Mouse (Mus musculus): ENCODE measurements around the gene Topaz1.

Gene Topaz1

DNA sequence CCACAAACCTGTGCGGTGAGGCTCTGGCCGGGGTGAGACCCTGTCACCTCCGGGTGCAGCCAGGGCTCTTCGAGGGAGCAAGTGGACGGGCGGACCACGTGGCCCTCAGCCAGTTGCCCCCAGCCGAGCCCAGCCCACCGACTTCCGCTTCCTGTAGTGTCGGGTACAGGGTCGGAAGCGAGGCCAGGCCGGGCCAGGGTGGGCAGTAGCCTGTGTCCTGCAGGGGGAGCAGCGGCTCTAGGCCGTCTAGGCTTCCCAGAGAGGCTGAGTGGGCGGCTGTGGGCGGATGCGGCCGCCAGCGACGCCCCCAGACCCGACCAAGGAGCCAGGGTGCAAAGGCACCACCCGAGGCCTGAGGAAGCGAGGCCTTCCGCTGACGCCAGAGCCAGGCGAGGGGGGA, at the start of gene Topaz1:
TSS of gene Topaz1 (plus strand) at position 287 of the 400 bp plus-strand sequence.
- no peak for DNase-seq (ENCODE audit: low spot score in 2 of 2)

DNA sequence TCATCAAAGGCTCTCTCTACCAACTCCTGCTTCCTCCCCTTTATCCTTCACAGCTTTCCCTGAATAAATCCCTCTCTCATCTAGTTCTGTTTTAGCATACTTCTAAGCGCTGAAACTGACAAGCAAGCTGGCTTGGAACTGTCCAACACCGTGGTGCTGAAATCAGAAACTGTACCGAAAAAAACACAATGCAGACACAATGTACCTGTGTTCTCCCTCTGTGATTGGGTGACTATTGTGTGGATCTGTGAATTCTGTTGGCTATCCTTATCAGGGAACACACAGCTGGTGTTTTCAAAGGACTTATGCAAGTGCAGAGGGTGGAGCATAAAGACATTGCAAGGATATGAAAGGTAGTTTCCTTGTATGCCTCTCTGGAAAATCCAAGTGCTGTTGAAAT, 45.3 kb upstream of the Topaz1 start:
- no peak for DNase-seq (ENCODE audit: low spot score in 2 of 2)

DNA sequence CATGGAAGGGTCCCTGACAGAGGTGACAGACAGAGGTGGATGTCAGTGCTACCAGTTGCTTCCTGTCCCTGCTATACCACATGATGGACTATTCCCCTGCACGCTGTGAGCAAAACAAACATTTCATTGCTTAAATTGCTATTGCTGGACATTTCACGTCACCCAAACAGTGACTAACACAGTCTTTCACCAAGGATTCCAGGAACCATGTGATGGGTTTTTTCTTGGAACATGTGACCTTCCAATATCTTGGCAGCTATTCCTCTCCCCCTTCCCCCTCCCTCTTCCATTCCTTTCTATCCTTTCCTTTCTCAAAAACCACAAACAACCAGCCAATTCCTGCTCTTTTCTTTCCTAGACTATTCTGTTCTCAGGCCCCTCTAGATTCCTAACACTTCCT, 33.3 kb upstream of the Topaz1 start:
- DNase-seq (ENCODE audit: low spot score in 2 of 2): no peak

DNA sequence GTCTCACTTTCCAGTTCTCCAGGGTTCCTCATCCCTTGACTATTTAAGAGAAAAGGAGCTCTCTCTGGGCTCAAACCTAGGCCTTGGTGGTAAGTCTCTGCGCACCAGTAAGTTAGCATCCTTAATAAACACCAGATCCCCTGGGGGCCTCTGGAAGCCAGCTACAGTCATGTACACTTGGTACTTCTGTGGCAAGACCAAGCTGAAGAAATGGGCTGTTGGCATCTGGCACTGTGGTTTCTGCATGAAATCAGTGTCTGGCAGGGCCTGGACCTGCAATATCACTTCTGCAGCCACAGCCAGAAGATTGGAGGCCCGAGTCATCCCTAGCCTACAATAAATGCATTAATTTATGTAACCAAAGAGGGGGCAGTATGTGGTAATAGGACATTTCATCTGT, 32.1 kb upstream of the Topaz1 start:
- no peak for DNase-seq (ENCODE audit: low spot score in 2 of 2)

DNA sequence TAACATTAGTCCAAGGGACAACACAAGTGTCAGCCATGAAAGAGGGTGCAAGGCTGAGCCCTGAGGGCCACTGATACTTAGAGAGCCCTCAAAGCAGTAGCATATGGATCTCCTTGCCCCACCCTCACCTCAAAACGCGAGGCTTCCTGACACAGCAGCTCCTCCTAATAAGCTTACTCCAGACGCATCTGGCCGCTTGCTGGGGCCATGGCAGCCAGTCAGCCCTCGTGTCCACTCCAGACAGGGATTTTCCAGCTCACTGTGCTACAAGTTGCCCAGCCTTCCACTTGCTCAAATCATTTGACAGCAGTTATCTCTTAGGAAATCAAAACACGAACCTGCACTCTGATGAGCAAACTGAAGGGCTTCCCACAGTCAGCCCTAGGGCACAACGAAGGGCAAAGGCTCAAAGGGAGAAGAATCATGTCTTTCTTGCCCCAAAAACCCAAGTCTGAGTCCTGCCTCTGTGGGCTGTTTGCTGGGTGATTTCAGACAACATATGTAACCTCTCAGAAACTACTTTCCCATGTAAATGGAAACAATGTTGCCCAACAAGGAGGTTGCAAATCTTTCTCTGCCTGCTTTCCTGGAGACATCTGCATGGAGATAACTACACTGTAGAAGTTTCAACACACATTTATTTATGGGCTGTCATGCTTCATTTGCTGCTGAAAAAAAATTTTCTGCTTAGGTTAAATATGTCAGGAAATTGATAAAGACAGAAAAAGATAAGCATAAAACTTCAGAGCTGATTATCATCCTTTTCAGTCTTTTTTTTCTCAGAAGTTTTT, 30.8 kb upstream of the Topaz1 start:
- DNase-seq (ENCODE audit: low spot score in 2 of 2): no peak

DNA sequence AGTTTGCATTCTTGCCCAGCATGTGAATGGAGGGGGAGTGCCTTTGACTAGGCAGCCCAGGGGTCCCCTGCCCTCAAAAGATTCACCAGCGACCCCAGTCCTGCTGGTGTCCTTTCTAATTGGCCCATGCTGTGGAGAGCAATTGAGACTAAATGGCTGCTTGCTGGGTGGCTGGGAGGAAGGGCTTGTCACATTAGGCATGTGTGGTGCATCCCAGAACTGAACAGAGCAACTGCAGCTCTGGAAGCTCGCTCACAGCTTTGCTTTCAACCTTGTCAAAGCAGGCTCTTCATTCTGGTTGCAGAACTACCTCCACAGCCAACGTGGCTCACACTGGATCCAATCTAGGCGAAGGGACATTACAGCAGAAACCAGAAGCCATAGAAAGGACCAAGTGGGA, 24.9 kb upstream of the Topaz1 start:
- peak in 1 of 2 experiments; percentile 38 for DNase-seq (ENCODE audit: low spot score in 2 of 2)

DNA sequence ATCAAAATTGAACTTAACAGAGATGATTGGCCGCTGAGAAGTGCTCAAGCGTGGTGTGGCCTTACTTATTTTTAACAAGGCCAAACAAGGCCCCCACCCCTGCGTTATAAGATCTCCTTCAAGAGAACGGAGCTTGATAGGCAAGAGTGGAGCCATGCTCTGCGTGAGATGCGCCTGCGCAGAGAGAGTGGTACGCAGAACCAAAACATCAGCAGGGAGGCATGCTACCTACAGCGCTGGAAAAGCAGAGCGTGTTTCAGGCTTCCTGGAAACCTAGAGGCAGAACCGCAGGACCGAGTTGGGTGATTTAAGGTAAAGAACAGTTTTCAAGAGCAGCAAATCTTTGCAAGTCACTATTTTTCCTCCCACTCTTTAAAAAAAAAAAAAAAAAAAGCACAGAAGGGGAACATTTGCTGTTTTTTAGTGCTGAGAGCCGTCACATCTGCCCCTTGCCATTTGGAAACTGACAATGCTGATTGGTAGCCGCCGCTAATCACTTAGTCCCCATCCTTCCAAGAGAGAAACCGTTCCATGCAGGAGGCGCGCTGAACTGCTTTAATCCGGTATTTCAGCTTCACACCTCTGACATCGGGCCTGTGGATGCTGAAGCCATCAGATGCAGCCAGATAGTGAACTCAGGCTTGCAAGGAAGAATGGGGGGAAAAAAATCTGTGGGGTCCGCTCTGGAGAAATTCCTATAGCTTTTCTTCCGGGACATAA, 21.9 kb upstream of the Topaz1 start:
- peak in 1 of 2 experiments; percentile 46 for DNase-seq (ENCODE audit: low spot score in 2 of 2)

DNA sequence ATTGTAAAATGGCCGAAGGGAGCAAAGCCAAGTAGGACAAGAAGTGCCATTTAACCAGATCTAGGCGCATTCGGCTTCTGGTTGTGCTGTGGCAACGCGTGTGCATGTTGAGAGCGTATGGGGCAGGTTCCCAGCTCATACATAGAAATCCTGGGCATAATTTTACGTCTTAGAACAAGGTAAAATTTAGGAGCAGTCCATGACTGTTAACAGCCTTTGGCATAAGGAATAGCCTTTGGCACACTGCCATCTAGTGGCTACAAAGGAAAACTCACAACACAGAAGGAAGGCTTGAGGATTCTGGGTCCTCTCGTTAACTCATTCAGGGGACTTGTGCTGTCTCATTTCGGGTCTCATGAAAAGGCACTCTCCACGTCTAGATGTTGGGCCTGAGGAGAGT, 17.6 kb upstream of the Topaz1 start:
- DNase-seq (ENCODE audit: low spot score in 2 of 2): peak in 1 of 2 experiments; percentile 58

DNA sequence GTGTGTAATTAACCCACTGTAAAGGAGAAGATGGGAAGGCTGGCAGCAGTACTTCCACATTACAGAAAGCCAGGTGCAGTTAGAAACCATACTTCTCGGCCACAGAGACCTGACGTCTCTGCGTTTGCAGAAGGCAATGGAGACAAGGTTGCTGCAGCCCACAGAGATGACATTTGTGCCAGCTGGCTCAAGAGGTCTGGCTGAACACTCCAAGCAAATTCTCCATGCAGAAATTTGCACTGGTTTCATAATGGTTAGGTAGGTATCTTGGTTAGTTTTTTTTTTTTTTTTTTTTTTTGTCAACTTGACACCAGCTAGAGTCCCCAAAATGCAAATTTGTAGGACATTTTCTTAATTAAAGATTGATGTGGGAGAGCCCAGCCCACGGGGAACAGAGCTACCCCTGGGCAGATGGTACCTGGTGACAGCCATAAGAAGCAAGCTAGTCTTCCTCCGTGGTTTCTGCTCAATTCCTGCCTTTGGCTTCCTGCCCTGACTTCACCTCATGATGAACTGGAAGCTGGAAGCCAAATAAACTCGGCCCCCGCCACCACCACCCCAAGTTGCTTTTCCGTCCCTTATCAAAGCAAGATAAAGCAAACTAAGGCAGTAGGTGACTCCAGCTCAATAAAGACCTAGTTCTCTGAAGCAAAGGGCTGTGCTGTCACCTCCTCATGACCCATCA, 14.9 kb upstream of the Topaz1 start:
- DNase-seq (ENCODE audit: low spot score in 2 of 2): peak in 1 of 2 experiments; percentile 40

DNA sequence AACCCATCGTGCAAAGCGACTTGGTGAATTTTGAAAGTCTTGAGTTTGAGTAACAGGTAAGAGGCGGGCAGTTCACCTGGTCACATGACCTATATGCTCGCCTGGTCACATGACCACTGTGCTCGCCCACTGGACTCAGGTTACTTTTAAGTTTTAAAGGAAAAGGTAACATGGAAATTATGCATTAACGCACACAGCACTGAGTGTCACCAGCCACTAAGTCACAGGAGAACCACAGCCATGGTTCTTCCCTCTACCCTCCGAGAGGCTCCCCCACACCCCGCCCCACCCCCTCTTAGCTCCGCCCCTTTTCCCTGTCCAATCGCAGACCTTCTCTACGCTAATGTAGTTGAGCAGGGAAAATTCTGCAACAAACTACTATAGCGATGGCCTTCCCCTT, 13.9 kb upstream of the Topaz1 start:
- peak in 1 of 2 experiments; percentile 29 for DNase-seq (ENCODE audit: low spot score in 2 of 2)

DNA sequence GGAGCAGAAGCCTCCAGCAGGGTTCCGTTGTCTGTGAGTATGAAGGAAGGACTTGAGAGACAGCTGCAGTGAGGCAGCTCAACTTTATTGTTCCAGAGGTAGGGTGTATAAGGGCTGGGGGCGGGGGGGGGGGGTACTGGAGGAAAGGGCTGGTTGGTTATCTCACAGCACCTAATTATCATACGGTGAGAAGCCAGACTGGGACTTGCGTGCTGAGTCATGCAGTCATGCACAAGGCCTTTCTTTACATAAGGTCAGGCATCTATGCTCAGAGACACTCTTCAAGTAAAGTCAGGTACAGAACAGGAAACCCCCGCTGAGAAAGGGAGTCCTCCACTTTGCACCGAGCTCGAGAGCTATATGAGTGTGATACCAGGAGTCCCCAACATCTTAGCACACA, 12.2 kb upstream of the Topaz1 start:
- no peak for DNase-seq (ENCODE audit: low spot score in 2 of 2)

DNA sequence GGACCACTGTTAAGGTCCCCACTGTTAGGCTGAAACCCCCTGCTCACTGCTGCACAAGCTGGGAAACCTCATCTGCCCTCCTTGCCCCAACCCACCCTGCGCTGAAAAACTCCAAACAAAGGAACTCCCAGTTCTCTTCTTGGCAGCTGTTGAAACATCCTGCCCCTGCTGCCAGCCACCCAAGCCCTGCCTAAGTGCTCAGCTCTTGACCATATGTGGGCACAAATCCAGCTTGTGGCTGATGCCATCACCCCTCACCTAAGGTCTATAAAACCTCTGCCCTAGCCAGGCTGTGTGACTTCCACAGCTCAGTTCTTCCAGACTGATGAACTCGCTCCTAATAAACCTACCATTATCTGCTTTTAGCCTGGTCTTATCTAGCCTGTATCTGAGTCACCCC, 11.1 kb upstream of the Topaz1 start:
- no peak for DNase-seq (ENCODE audit: low spot score in 2 of 2)

DNA sequence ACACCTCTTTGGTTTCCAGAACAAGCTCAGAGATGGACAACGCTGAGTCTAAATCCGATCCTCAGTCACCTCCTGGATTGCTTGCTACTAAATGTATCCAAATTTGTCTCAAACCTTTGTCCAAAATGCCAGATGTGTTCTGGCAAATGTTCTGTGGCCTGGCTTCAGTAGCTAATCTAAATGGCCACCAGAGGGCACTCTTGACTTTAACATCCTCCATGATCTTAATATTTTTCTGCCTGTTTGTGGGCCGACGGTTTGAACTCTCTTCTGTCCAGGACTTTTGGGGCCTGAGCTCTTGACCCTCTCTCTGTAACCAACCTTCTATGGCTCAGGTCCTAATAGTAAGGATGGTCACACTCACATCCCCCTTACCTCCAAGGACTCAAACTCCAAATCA, 10.4 kb upstream of the Topaz1 start:
- no peak for DNase-seq (ENCODE audit: low spot score in 2 of 2)

DNA sequence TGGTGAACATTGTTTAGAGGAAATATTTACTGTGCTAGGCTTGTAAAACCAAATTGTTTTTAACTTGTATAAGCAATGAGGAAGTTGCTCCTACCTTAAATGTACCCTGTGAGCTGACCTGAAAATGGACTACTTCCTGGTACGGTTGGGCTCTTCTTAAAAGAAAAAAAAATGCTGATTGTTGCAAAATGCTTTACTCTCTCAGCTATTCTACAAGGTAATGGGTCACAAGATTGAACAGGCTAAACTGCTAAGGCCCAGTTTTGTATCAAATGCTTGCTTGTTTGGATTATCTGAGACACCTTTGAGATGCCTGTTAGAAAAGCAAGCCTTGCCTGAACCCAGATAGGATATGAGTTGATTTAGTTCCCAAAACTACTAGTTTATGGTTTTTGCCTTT, 1.3 kb upstream of the Topaz1 start:
- no peak for DNase-seq (ENCODE audit: low spot score in 2 of 2)

DNA sequence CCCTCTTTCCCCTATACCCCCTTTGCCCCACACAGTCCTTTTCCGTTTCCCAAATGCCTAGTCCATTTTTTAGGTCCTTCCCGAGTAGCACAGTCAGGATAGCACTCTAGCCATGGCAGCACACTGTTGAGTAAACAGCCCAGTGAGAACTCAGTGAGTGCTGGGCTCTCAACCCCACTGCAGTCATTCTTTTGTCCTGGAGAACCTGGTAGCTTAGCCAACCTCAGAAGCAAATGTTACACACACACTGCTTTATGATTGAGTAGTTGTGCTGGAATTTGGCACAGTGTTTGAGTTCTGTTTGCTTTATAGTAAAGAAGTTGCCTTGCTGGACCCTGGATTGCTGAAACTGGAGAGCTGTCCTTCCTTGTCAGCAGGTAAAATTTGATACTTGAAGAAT, 10.5 kb downstream of the Topaz1 start:
- DNase-seq (ENCODE audit: low spot score in 2 of 2): no peak

DNA sequence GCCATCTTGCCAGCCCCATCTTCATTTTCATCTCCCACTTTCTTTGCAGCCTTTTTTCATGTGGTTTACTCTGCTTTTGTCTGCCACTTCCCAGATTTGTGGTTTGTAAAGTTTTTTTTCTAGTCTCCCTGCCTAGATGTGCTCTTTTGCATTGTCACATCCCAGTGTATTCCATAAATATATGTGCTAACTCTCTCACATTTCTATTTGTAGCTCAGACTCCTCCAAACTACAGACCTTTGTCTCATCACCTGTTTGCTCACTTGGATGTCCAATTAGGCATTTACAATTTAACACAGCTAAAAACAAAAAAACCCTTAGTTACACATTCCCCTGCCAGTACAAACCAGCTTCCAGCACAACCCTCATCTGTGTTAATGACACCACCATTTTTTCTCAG, 13.0 kb downstream of the Topaz1 start:
- DNase-seq (ENCODE audit: low spot score in 2 of 2): no peak

DNA sequence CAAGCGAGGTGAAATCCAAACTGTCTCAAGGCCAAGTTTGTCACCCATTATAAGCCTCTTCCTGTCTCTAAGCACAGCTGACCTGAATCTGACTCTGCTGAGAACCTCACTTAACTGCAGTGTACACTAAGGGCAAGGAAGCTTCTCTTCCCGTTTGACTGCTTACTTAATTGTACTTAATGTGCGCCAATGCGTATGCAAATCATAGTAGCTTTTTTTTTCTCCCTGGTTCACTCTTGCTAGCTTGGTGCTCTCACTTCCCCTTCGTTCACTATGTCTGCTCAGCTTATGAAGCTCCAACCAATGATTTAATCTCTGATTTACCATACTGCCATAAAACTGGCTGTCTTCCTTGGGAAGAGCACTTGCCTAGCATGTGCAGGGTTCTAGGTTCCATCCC, 38.1 kb downstream of the Topaz1 start:
- no peak for DNase-seq (ENCODE audit: low spot score in 2 of 2)

DNA sequence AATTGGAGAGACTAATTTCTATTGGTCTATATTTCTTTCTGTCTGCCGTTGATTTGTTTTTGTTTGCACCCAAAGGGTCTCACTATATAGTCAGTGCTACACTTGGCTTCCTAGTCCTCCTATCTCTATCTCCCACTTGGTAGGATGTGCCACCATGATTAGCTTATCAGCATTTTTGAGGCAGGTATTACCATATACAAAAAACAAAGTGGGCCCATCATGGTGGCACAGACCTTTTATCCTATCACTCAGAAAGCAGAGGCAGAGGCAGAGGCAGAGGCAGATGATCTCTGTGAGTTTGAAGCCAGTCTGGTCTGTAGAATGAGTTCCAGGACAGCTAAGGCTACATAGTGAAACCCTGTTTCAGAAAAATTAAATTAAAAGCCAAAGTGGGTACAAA, 39.4 kb downstream of the Topaz1 start:
- no peak for DNase-seq (ENCODE audit: low spot score in 2 of 2)

DNA sequence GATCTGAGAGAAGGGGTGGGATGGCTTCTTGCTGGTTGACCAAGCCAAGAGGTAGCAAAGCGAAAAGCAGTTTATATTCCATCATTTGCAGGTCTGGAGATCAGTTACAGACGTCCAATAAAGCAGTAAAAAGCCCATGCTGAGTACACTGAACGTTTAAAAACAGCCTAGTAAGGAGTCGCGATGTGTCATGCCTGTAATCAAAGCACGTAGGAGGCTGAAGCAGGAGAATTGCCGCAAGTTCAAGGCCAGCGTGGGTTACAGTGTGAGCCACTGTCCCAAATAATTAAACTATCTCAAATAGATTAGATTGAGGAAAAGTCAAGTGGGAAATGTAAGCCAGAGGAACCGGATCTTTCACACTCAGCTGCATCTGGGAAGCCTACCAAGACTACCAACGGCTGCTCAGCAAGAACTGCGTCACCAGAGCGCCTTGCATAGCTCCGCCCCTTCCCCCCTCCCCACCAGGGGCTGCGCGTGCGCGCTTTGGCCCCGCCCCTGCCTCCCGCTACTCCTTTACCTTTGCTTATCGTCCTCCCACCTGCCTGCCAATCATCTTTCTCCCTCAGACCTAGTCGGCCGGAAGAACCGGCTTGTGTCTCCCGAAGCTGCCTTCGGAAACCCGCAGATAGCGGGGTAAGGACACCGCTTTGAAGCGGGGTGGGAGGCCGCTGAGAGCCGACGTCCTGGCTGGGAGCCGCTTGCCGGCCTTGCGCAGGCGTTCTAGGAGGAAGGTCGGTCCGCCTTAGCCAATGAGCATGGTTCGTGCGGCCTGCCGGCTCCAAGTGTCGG, 58.1 kb downstream of the Topaz1 start, which contains the start of gene Tcaim:
TSS of gene Tcaim (plus strand) at position 487 of the 792 bp plus-strand sequence.
- peak; percentile 85 to 88 for DNase-seq (ENCODE audit: low spot score in 2 of 2)

DNA sequence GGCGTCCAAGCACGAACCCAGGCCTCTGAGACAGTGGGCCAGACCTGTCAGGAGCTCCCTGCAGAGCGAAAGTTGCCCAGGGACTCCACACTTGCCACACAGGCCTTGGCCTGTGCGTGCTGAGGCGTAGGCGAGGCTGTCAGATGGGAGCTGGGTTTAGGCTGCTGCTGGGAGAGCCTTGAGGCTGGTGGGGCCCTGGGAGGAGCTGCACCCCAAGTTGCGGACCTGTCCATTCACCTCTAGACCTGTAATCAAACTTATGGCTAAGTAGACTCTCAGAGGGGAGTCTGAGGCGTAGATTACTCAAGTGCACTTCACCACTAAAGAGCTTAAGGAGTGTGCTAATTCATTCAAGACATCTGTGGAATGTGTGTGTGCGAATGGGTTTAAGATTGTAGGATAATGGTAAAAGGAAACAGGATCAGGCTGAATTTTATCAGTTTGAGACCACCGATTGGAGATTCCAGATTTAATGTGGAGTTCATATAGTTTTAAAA, 58.7 kb downstream of the Topaz1 start:
- no peak for DNase-seq (ENCODE audit: low spot score in 2 of 2)

DNA sequence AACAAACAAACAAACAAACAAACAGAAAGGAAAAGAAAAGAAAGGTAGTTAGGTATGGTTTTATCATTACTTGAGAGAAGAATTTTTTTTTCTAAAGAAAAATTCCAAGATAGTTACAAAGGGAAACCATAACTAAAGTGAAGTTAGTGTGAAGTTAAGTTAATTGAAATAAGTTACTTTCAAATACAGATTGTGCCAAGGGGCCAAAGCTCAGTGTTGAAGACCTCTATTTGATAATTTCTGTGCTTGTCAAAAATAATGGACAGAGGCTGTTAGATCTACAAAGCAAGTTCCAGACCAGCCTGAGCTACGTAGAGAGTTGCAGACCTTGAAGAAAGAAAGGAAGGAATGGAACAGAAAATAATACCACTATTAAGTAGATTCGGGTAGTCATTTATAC, 60.0 kb downstream of the Topaz1 start:
- no peak for DNase-seq (ENCODE audit: low spot score in 2 of 2)

DNA sequence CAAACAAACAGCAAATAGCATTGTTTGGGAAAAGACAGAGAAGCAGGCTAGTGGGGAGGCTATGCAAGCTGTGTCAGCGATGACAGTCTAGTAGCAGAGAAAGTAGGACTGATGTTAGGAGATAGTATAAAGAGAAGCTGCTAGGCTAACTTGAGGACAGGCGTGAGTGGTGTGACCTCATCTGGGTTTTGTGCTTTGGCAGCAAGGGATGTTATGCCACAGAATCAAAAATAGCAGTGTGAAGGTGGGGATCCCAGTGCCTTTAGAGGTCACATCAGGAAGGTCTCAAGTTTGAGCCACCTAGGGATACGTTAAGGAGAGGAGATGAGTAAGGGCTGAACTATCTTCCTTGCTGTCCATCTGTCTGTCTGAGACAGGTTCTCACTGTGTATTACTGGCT, 63.1 kb downstream of the Topaz1 start:
- DNase-seq (ENCODE audit: low spot score in 2 of 2): no peak

Data from urinary bladder, postnatal 4 days (tissue).